Mouse (Mus musculus): Measurements from ENCODE around the gene Brk1. TPM values are rescaled to one million over a fixed set of nuclear protein-coding genes. Genes with fewer than 3 reads are reported as not detected.
A peak's percentile ranks its signal among the peaks of the same experiment; 100 is the strongest.

Brk1 gene
- polyA plus RNA-seq, 1 experiment from 2014 or later = 159 TPM

DNA sequence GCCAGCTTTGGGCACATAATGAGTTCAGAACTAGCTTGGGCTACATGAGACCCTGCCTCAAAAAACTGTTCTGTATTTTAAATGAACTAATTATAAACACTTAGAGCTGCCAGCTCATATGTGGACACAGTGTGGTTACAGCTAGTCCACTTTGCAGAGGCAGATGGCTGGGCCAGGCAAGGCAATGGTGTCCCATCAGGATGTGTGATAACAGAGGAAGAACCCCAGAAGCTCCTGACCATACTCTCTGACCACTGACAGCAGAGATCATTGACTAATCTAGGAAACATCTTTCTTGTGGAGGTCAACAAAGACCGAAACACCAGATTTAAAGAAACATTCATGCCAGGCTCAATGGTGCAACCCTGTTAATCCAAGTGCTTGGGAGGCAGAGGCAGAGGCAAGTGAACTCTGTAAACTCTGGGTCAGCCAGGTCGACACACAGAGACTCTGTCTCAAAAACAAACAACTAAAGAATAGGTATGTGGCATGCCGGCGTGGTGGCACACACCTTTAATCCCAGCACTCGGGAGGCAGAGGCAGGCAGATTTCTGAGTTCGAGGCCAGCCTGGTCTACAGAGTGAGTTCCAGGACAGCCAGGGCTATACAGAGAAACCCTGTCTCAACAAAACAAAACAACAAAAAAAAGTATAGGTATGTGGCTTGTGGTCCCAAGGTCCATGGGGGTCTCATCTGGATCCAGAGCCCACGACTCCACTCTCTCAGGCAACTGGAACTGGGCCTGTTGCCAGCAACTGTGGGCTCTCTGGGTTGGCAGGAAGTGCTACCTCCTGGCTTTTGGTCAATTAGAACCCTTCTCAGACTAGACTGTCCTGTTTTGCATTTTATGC, 45.0 kb downstream of the Brk1 start:
- ATAC-seq (replicated peaks; ENCODE audit: insufficient number of reproducible peaks, insufficient read depth, low FRiP score, low read depth) = no peak
- no peaks in the 10 kb centered on the region for H3K36me3 ChIP-seq
- WGBS = 80% methylated on average over 7 of the region's 7 CpGs
- no peak overlapping the region for H3K4me3 ChIP-seq
- no peak overlapping the region for H3K4me2 ChIP-seq
- no peak overlapping the region for H3K9ac ChIP-seq
- 0 out of 2 replicates have a peak, but pooled peaks cover 5% of the 10 kb centered on the region for H3K4me1 ChIP-seq (replicated peaks)
- H3K9me3 ChIP-seq (replicated peaks) = no peaks in the 10 kb centered on the region
- H3K27me3 ChIP-seq = no peaks in the 10 kb centered on the region
- no peak overlapping the region for H3K27ac ChIP-seq

- Histone ChIP-seq H3K9ac (no peak overlapping the region), H3K4me3 (no peak overlapping the region), H3K27me3 (no peaks in the 10 kb centered on the region), H3K27ac (no peak overlapping the region), H3K4me2 (no peak overlapping the region), H3K9me3 (replicated peaks) (no peaks in the 10 kb centered on the region), H3K36me3 (no peaks in the 10 kb centered on the region), H3K4me1 (replicated peaks) (0 out of 2 replicates have a peak, but pooled peaks cover 5% of the 10 kb centered on the region)
- no peak for ATAC-seq (replicated peaks; ENCODE audit: insufficient number of reproducible peaks, insufficient read depth, low FRiP score, low read depth)
- WGBS = 72% methylated on average over 4 of the region's 4 CpGs
Measured at GRCm38 (mm10) chr6:113650197-113650640, 45.6 kb downstream of the Brk1 start.

DNA sequence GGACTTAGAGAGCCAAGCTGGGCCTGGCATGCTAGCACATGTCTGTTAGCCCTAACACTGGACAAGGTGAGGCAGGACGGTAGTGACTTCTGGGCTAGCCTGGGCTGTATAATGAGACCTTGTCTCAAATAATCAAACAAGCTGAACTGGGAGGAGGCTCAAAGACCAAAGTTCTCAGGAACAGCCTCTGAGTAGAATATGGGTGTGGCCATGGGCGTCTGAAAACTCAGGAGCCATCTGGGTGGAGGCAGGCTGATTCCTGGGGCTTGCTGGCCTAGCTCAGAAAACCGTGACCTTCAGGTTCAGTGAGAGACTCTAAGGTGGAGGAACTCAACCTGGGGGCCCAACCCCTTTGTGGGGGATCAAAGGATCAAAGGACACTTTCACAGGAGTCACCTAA, 47.1 kb downstream of the Brk1 start:
- Histone ChIP-seq H3K4me3 (no peak overlapping the region), H3K4me2 (no peak overlapping the region), H3K4me1 (replicated peaks) (0 out of 2 replicates have a peak, but pooled peaks cover 5% of the 10 kb centered on the region), H3K9me3 (replicated peaks) (no peaks in the 10 kb centered on the region), H3K9ac (no peak overlapping the region), H3K27me3 (no peaks in the 10 kb centered on the region), H3K27ac (no peak overlapping the region), H3K36me3 (no peaks in the 10 kb centered on the region)
- no peak for ATAC-seq (replicated peaks; ENCODE audit: insufficient number of reproducible peaks, insufficient read depth, low FRiP score, low read depth)
- 65% methylated on average over 3 of the region's 3 CpGs for WGBS

DNA sequence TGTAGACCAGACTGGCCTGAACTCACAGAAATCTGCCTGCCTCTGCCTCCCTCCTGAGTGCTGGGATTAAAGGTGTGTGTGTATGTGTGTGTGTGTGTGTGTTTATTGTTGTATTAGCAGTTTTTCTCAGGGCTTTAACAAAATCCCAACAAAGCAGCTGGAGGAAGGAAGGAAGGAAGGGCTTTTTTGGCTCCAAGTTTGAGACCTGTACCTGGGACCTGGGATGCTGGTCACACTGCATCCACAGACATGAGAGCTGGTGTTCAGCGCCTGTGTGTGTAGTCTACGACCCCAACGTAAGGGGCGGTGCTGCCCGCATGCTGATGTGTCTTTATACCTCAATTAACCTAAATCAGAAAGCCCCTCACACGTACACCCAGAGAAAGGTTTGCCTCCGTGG, 49.0 kb downstream of the Brk1 start:
- H3K4me2 ChIP-seq = no peak overlapping the region
- no peak overlapping the region for H3K9ac ChIP-seq
- WGBS = 85% methylated on average over 7 of the region's 7 CpGs
- no peaks in the 10 kb centered on the region for H3K27me3 ChIP-seq
- H3K4me1 ChIP-seq (replicated peaks) = 0 out of 2 replicates have a peak, but pooled peaks cover 5% of the 10 kb centered on the region
- H3K27ac ChIP-seq = no peak overlapping the region
- no peaks in the 10 kb centered on the region for H3K9me3 ChIP-seq (replicated peaks)
- H3K36me3 ChIP-seq = no peaks in the 10 kb centered on the region
- no peak overlapping the region for H3K4me3 ChIP-seq
- ATAC-seq (replicated peaks; ENCODE audit: insufficient number of reproducible peaks, insufficient read depth, low FRiP score, low read depth) = no peak

DNA sequence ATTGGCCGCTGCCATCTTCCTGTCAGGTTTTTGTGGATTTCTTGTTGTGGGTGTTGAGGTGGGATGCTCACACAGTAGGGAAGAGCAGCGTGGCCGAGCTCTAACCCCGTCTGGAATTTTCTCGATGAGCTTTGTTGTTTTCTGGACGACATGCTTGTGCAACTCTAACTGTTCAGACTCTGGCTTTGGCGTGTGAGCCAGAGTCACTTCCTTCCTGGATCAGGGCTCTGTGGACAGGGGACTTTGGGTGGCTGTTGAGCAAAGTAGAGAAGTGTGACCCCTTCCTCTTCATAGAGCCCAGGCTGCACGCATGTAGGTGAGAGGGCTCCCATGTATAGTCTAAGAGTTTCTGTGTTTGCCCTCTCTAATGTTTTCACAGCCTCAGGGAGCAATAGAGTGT, 49.5 kb downstream of the Brk1 start:
- Histone ChIP-seq H3K4me2 (no peak overlapping the region), H3K4me1 (replicated peaks) (peaks cover 8% of the 10 kb centered on the region), H3K36me3 (no peaks in the 10 kb centered on the region), H3K4me3 (no peak overlapping the region), H3K9me3 (replicated peaks) (no peaks in the 10 kb centered on the region), H3K27ac (no peak overlapping the region), H3K27me3 (no peaks in the 10 kb centered on the region), H3K9ac (no peak overlapping the region)
- no peak for ATAC-seq (replicated peaks; ENCODE audit: insufficient number of reproducible peaks, insufficient read depth, low FRiP score, low read depth)
- WGBS = 66% methylated on average over 8 of the region's 8 CpGs

GRCm38 (mm10) chr6:113654753-113655397, 50.3 kb downstream of the Brk1 start:
- 63% methylated on average over 16 of the region's 16 CpGs for WGBS
- Histone ChIP-seq H3K9me3 (replicated peaks) (no peaks in the 10 kb centered on the region), H3K27ac (no peak overlapping the region), H3K9ac (no peak overlapping the region), H3K27me3 (no peaks in the 10 kb centered on the region), H3K4me2 (no peak overlapping the region), H3K4me3 (no peak overlapping the region), H3K4me1 (replicated peaks) (peaks cover 14% of the 10 kb centered on the region), H3K36me3 (no peaks in the 10 kb centered on the region)
- ATAC-seq (replicated peaks; ENCODE audit: insufficient number of reproducible peaks, insufficient read depth, low FRiP score, low read depth) = no peak

- no peak overlapping the region for H3K27ac ChIP-seq
- H3K4me3 ChIP-seq = no peak overlapping the region
- H3K27me3 ChIP-seq = no peaks in the 10 kb centered on the region
- no peaks in the 10 kb centered on the region for H3K9me3 ChIP-seq (replicated peaks)
- 83% methylated on average over 3 of the region's 3 CpGs for WGBS
- no peak overlapping the region for H3K9ac ChIP-seq
- no peak overlapping the region for H3K4me2 ChIP-seq
- peaks cover 17% of the 10 kb centered on the region for H3K4me1 ChIP-seq (replicated peaks)
- no peak for ATAC-seq (replicated peaks; ENCODE audit: insufficient number of reproducible peaks, insufficient read depth, low FRiP score, low read depth)
- no peaks in the 10 kb centered on the region for H3K36me3 ChIP-seq
Measured at GRCm38 (mm10) chr6:113655475-113655874, 50.9 kb downstream of the Brk1 start.

GRCm38 (mm10) chr6:113656847-113657246, 52.3 kb downstream of the Brk1 start:
- Histone ChIP-seq H3K4me2 (no peak overlapping the region), H3K9ac (no peak overlapping the region), H3K36me3 (no peaks in the 10 kb centered on the region), H3K9me3 (replicated peaks) (no peaks in the 10 kb centered on the region), H3K4me1 (replicated peaks) (peaks cover 31% of the 10 kb centered on the region), H3K4me3 (no peak overlapping the region), H3K27ac (no peak overlapping the region), H3K27me3 (no peaks in the 10 kb centered on the region)
- 79% methylated on average over 6 of the region's 6 CpGs for WGBS
- no peak for ATAC-seq (replicated peaks; ENCODE audit: insufficient number of reproducible peaks, insufficient read depth, low FRiP score, low read depth)

- Histone ChIP-seq H3K4me2 (no peak overlapping the region), H3K9me3 (replicated peaks) (no peaks in the 10 kb centered on the region), H3K27ac (peak overlapping the region; percentile 35), H3K36me3 (no peaks in the 10 kb centered on the region), H3K27me3 (no peaks in the 10 kb centered on the region), H3K4me1 (replicated peaks) (peaks cover 34% of the 10 kb centered on the region), H3K4me3 (no peak overlapping the region), H3K9ac (no peak overlapping the region)
- peak; percentile 20; the same call in 1 of the 2 replicates for ATAC-seq (replicated peaks; ENCODE audit: insufficient number of reproducible peaks, insufficient read depth, low FRiP score, low read depth)
- WGBS = 47% methylated on average over 3 of the region's 3 CpGs
Measured at GRCm38 (mm10) chr6:113658226-113658625, 53.7 kb downstream of the Brk1 start.

DNA sequence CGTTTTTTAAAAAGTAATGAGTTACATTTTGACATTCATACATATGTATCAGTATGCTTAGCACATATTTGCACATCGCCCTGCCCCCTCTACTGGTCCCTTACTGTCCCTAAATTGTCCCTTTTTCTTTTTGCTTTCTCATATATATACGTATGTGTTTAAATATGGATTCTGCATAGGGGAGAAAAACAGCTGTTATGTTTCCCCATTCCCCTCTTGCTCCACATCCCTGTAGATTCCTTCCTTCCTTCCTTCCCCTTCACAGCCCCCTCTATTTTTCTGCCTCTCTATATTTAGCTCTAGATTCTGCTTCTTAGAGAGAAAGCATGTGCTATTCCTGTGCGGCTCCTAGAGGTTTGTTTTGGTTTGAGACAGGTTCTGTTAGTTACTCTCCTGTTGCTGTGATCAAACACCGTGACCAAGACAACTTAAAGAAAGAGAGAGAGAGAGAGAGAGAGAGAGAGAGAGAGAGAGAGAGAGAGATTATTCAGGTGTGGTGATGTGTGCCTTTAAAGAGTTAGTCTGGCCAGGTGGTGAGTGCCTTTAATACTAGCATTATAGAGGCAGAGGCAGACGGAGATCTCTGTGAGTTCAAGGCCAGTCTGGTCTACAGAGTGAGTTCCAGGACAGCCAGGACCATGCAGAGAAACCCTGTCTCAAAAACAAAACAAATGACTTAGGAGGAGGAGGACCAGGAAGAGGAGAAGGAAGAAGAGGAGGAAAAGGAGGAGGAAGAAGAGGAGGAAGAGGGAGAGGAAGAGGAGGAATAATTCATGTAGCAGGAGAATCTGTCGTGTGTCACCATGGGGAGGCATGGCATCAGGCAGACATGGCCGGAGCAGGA, 55.3 kb downstream of the Brk1 start:
- Histone ChIP-seq H3K9ac (no peak overlapping the region), H3K9me3 (replicated peaks) (no peaks in the 10 kb centered on the region), H3K27me3 (no peaks in the 10 kb centered on the region), H3K36me3 (no peaks in the 10 kb centered on the region), H3K4me2 (no peak overlapping the region), H3K4me3 (no peak overlapping the region), H3K4me1 (replicated peaks) (peaks cover 32% of the 10 kb centered on the region), H3K27ac (peak overlapping the region; percentile 52)
- WGBS = 45% methylated on average over 8 of the region's 8 CpGs
- ATAC-seq (replicated peaks; ENCODE audit: insufficient number of reproducible peaks, insufficient read depth, low FRiP score, low read depth) = 0 out of 2 replicates have a peak, but pooled peaks have one; percentile 35
